Mouse (Mus musculus) liver, embryonic 16.5 days (tissue): ENCODE data around the gene Syt9. TPM values are rescaled to one million over a fixed set of nuclear protein-coding genes. Genes with fewer than 3 reads are reported as not detected.

Source experiments
- ATAC-seq: fragments of 200-750 bp; cut with Nextera tagmentation; 2 replicates; pipeline ENCODE4 v1.8.0; 2017; ENCODE audit warnings: low read depth, mild to moderate bottlenecking, moderate number of reproducible peaks, moderate library complexity
- H3K27ac ChIP-seq: fragments of 300-500 bp; sonication (generic); 2 replicates; pipeline ENCODE4 v1.5.1; 2014; ENCODE audit warnings: mild to moderate bottlenecking, low read length
- H3K27me3 ChIP-seq: fragments of 300-500 bp; sonication (generic); 2 replicates; pipeline ENCODE4 v1.6.1; 2014; ENCODE audit warnings: low read depth, low read length, mixed read lengths; ENCODE audit not compliant: control insufficient read depth, insufficient read depth
- H3K36me3 ChIP-seq: fragments of 300-500 bp; sonication (generic); 2 replicates; pipeline ENCODE4 v1.6.1; 2014; ENCODE audit warnings: mild to moderate bottlenecking; ENCODE audit not compliant: control insufficient read depth, insufficient read depth
- H3K4me1 ChIP-seq: fragments of 300-500 bp; sonication (generic); 2 replicates; pipeline ENCODE4 v1.6.1; 2014; ENCODE audit warnings: low read depth, low read length, mixed read lengths; ENCODE audit not compliant: control insufficient read depth
- H3K4me2 ChIP-seq: fragments of 300-500 bp; sonication (generic); 2 replicates; pipeline ENCODE4 v1.6.1; 2014; ENCODE audit warnings: low read depth, low read length, mixed read lengths
- H3K4me3 ChIP-seq: fragments of 300-500 bp; sonication (generic); 2 replicates; pipeline ENCODE4 v1.5.1; 2014; ENCODE audit warnings: low read depth, mild to moderate bottlenecking, low read length
- H3K9ac ChIP-seq: fragments of 300-500 bp; sonication (generic); 2 replicates; pipeline ENCODE4 v1.6.1; 2014; ENCODE audit warnings: low read depth, low read length
- H3K9me3 ChIP-seq: fragments of 300-500 bp; sonication (generic); replicated peaks from 2 replicates; pipeline ENCODE4 v1.6.1; 2016; ENCODE audit warnings: low read length; ENCODE audit not compliant: control insufficient read depth
- WGBS: fragments of 180-500 bp; shearing (Covaris S2); extraction: QIAGEN DNeasy Blood & Tissue Kit; methylation state at CpG from one replicate; pipeline ENCODE4 v1.1.7; 2014; ENCODE audit not compliant: insufficient replicate concordance; 5-methylcytosine and 5-hydroxymethylcytosine counted together
- polyA plus RNA-seq: library from polyadenylated mRNA; unstranded; fragments of >200 nt; fragmentation: Nextera tagmentation; extraction: Ambion mirVana; gene quantifications from 2 replicates; pipeline ENCODE4 v1.2.1, GENCODE M21; 2015

Syt9 gene
- polyA plus RNA-seq, 1 experiment from 2014 or later = 0.13 TPM

- 33% methylated on average over 1 of the region's 1 CpGs for WGBS
- Histone ChIP-seq H3K4me3 (no peak overlapping the region), H3K36me3 (no peaks in the 10 kb centered on the region), H3K27me3 (no peaks in the 10 kb centered on the region), H3K9ac (no peak overlapping the region), H3K4me2 (no peak overlapping the region), H3K27ac (no peak overlapping the region), H3K4me1 (no peaks in the 10 kb centered on the region), H3K9me3 (no peaks in the 10 kb centered on the region)
- ATAC-seq = no peak
Measured at GRCm38 (mm10) chr7:107553461-107553860, 182.9 kb downstream of the Syt9 start.

- Histone ChIP-seq H3K9me3 (no peaks in the 10 kb centered on the region), H3K4me1 (no peaks in the 10 kb centered on the region), H3K27me3 (no peaks in the 10 kb centered on the region), H3K4me3 (no peak overlapping the region), H3K36me3 (no peaks in the 10 kb centered on the region), H3K27ac (no peak overlapping the region), H3K4me2 (no peak overlapping the region), H3K9ac (no peak overlapping the region)
- 69% methylated on average over 3 of the region's 3 CpGs for WGBS
- ATAC-seq = no peak
Measured at GRCm38 (mm10) chr7:107555906-107556305, 185.4 kb downstream of the Syt9 start.

- no peak overlapping the region for H3K4me3 ChIP-seq
- H3K27me3 ChIP-seq = no peaks in the 10 kb centered on the region
- WGBS = 52% methylated on average over 2 of the region's 2 CpGs
- no peaks in the 10 kb centered on the region for H3K36me3 ChIP-seq
- H3K27ac ChIP-seq = no peak overlapping the region
- H3K9ac ChIP-seq = no peak overlapping the region
- no peaks in the 10 kb centered on the region for H3K9me3 ChIP-seq
- no peaks in the 10 kb centered on the region for H3K4me1 ChIP-seq
- H3K4me2 ChIP-seq = no peak overlapping the region
- ATAC-seq = no peak
Measured at GRCm38 (mm10) chr7:107560675-107561074, 190.1 kb downstream of the Syt9 start.

- no peaks in the 10 kb centered on the region for H3K4me1 ChIP-seq
- no peaks in the 10 kb centered on the region for H3K27me3 ChIP-seq
- H3K27ac ChIP-seq = no peak overlapping the region
- no peak overlapping the region for H3K4me3 ChIP-seq
- H3K4me2 ChIP-seq = no peak overlapping the region
- no peak for ATAC-seq
- WGBS = 20% methylated on average over 3 of the region's 3 CpGs
- H3K9me3 ChIP-seq = no peaks in the 10 kb centered on the region
- no peak overlapping the region for H3K9ac ChIP-seq
- no peaks in the 10 kb centered on the region for H3K36me3 ChIP-seq
Measured at GRCm38 (mm10) chr7:107561584-107561983, 191.1 kb downstream of the Syt9 start.

GRCm38 (mm10) chr7:107563727-107564126 is 193.2 kb downstream of the Syt9 start:
- H3K36me3 ChIP-seq = no peaks in the 10 kb centered on the region
- H3K9ac ChIP-seq = no peak overlapping the region
- H3K27me3 ChIP-seq = no peaks in the 10 kb centered on the region
- no peaks in the 10 kb centered on the region for H3K9me3 ChIP-seq
- no peak for ATAC-seq
- no peak overlapping the region for H3K4me2 ChIP-seq
- H3K27ac ChIP-seq = no peak overlapping the region
- no peaks in the 10 kb centered on the region for H3K4me1 ChIP-seq
- H3K4me3 ChIP-seq = no peak overlapping the region
- 44% methylated on average over 2 of the region's 2 CpGs for WGBS

- Histone ChIP-seq H3K4me2 (no peak within 1 kb of the TSS), H3K27ac (no peak within 1 kb of the TSS), H3K9me3 (no peaks in the 10 kb centered on the region), H3K9ac (no peak within 1 kb of the TSS), H3K4me3 (peak within 1 kb of the TSS; percentile 15; the same call in 1 of the 2 replicates), H3K27me3 (no peaks in the 10 kb centered on the region), H3K36me3 (no peaks in the 10 kb centered on the region), H3K4me1 (no peaks in the 10 kb centered on the region)
- ATAC-seq = peak; percentile 13; the same call in 1 of the 2 replicates
- 58% methylated on average over 7 of the region's 7 CpGs for WGBS
Measured at GRCm38 (mm10) chr7:107567261-107567671, 196.7 kb downstream of the Syt9 start, which contains the start of gene Olfml1. Gene Olfml1 (plus strand): TSS chr7:107567446.

GRCm38 (mm10) chr7:107567674-107568073 is 197.1 kb downstream of the Syt9 start:
- WGBS = 68% methylated on average over 5 of the region's 5 CpGs
- no peak for ATAC-seq
- Histone ChIP-seq H3K9ac (no peak overlapping the region), H3K4me2 (no peak overlapping the region), H3K4me3 (no peak overlapping the region; the same call in 1 of the 2 replicates), H3K4me1 (no peaks in the 10 kb centered on the region), H3K9me3 (no peaks in the 10 kb centered on the region), H3K27ac (no peak overlapping the region), H3K36me3 (no peaks in the 10 kb centered on the region), H3K27me3 (no peaks in the 10 kb centered on the region)

- H3K4me1 ChIP-seq = no peaks in the 10 kb centered on the region
- no peak overlapping the region for H3K27ac ChIP-seq
- no peaks in the 10 kb centered on the region for H3K9me3 ChIP-seq
- no peak overlapping the region for H3K9ac ChIP-seq
- no peak for ATAC-seq
- no peaks in the 10 kb centered on the region for H3K36me3 ChIP-seq
- no peak overlapping the region for H3K4me2 ChIP-seq
- no peaks in the 10 kb centered on the region for H3K27me3 ChIP-seq
- 34% methylated on average over 4 of the region's 4 CpGs for WGBS
- H3K4me3 ChIP-seq = no peak overlapping the region
Measured at GRCm38 (mm10) chr7:107568971-107569370, 198.4 kb downstream of the Syt9 start.

GRCm38 (mm10) chr7:107573856-107574255 is 203.3 kb downstream of the Syt9 start:
- ATAC-seq = no peak
- Histone ChIP-seq H3K27ac (no peak overlapping the region), H3K4me2 (no peak overlapping the region), H3K4me3 (no peak overlapping the region), H3K36me3 (no peaks in the 10 kb centered on the region), H3K4me1 (no peaks in the 10 kb centered on the region), H3K27me3 (no peaks in the 10 kb centered on the region), H3K9ac (no peak overlapping the region), H3K9me3 (no peaks in the 10 kb centered on the region)
- 48% methylated on average over 2 of the region's 2 CpGs for WGBS
